Mouse (Mus musculus): ENCODE measurements at regions not wholly inside any gene's neighbourhood (a gene's known extent, or its start where the extent isn't known, plus 50 kb on each side); places are given as distances from the start of the nearest gene placed in this dataset.

DNA sequence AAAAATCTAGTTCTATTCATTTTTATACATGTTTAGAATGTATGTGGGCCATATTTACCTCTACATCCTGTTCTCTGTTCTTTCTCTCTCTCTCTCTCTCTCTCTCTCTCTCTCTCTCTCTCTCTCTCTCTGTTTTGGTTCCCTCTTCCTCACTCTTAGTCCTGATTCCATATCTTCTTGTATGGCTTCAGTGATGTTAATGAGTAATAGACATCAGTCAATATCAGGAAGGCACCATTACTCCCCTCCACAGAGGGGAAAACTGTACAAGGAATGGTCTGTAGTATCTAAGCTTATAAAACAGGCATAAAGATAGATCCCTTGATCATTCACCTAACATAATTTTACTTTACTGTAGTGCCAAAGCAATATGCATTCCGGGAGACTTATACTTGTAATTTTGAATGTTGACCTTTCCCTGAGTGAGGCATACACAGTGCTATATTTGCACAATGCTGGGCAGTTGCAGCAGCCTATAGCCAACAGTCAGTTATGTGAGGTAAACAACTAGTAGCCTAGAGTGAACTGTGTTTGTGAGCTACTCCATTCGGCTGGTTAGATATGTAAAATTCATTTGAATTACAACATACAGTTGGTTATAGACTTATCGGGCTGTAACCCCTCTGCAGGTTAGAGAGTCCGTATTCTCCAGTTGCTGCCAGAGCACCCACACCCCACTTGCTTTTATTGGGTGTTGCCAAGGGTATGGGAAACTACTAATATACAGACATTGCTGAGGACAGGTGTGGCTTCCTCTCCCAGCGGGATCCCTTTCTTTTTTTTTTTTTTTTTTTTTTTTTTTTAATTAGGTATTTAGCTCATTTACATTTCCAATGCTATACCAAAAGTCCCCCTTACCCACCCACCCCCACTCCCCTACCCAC, 228.7 kb upstream of the Pfkp start:
- H3K4me1 ChIP-seq (replicated peaks; ENCODE audit: low read depth, low read length): peaks cover 5% of the 10 kb centered on the region
- no peaks in the 10 kb centered on the region for H3K9me3 ChIP-seq (ENCODE audit: low read length)
- H3K27me3 ChIP-seq (ENCODE audit: insufficient read depth, low read length): no peaks in the 10 kb centered on the region
- TF ChIP-seq CTCF (conservative IDR thresholded peaks at IDR 0.05; ENCODE audit: low read length): no peak
- H3K4me3 ChIP-seq (replicated peaks; ENCODE audit: low read length): no peak overlapping the region
- no peaks in the 10 kb centered on the region for H3K36me3 ChIP-seq (ENCODE audit: insufficient read depth, low read length)

DNA sequence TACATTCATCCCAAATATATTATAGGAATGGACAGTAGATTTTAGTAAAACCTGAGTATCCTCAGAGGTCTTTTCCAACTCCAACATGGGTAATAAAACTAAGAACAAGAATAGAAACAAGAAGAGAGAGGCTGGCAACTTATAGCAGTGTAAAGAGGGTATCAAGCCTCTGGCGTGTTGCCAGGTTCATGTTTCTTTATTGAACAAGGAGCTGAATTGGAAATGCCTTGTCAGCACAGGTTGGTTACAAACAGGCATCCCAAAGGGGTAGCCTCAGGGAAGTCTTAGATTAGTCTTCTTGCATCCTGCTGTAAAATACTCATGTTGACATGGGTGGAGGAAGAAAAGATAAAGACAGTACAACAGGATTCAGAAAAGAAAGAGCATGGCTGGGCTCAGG, 213.6 kb upstream of the Pfkp start:
- no peak for TF ChIP-seq NANOG (IDR thresholded peaks at IDR 0.05; ENCODE audit: borderline replicate concordance, low read length)
- Histone ChIP-seq H3K36me3 (ENCODE audit: insufficient read depth, low read length) (no peaks in the 10 kb centered on the region), H3K27me3 (ENCODE audit: insufficient read depth, low read length) (no peaks in the 10 kb centered on the region), H3K9me3 (ENCODE audit: low read length) (no peaks in the 10 kb centered on the region), H3K4me3 (replicated peaks; ENCODE audit: low read length) (no peak overlapping the region), H3K4me1 (replicated peaks; ENCODE audit: low read depth, low read length) (peaks cover 12% of the 10 kb centered on the region; the same call in 1 of the 2 replicates)

DNA sequence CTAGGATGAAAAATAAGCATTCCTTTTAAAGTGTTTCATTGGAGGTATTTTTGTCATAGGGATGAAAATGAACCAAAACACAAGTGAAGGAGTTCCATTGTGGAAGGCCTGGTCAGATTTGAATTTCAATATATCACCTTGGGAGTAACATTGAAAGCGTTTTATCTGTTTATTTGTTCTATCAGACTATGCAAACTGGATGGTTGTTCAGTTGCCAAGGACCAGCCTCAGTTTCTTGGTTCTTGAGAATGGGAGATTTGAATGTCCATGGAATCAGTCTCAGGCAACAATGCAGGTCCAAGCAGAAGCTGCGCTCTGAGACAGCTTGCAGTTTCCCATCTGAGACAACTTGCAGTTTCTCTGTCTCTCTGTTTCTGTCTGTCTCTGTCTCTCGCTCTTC, 211.0 kb upstream of the Pfkp start:
- Histone ChIP-seq H3K4me1 (replicated peaks; ENCODE audit: low read depth, low read length) (peaks cover 12% of the 10 kb centered on the region; the same call in 1 of the 2 replicates), H3K36me3 (ENCODE audit: insufficient read depth, low read length) (no peaks in the 10 kb centered on the region), H3K27me3 (ENCODE audit: insufficient read depth, low read length) (no peaks in the 10 kb centered on the region), H3K4me3 (replicated peaks; ENCODE audit: low read length) (no peak overlapping the region), H3K9me3 (ENCODE audit: low read length) (no peaks in the 10 kb centered on the region)
- TF ChIP-seq CTCF (conservative IDR thresholded peaks at IDR 0.05; ENCODE audit: low read length) (no peak), NANOG (IDR thresholded peaks at IDR 0.05; ENCODE audit: borderline replicate concordance, low read length) (no peak), POU5F1 (IDR thresholded peaks at IDR 0.05; ENCODE audit: borderline replicate concordance, low read length) (no peak)

DNA sequence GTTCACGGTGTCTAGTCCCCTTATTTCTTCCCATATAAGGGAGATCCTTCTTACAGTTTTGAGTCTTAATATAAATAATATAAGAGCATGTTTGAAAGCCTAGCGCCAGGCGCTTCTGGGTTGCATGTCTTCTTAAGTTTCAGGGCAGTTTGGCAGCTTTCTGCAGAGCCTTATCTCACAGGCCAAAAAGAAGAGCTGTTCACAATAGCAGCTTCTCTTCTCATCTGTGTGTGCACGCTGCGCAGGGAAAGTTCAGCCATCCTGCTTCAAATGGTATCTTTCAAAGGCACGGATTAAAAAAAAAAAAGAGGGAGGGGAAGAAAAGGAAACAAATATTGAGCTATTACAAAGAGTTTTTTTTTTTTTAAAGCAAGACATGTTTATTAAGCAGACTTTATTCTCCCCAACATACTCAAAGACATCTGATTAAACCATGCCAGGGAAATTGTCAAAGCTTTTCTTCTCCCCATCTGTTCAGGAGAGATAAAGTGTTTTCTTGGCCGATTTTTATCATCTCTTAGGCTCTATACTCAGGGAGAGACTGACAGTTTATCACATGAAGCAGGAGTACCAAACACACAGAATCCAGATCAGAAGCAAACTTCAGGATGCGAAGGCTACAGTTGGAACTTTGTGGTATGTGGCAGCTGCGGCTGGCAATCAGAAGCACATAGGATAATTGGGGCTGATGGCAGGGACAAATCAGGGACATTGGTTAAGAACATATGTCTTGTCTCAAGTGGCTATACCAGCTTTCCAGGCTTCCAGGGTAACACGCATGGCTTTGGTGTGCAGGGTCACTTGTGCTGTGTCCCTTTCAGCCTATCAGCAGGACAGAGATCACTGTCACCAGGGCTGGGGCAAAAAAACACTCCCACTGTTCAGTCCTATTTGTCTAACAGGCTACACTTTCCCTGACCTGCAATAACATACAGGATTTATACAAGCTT, 206.9 kb upstream of the Pfkp start:
- H3K27me3 ChIP-seq (ENCODE audit: insufficient read depth, low read length): no peaks in the 10 kb centered on the region
- no peak for TF ChIP-seq CTCF (conservative IDR thresholded peaks at IDR 0.05; ENCODE audit: low read length)
- TF ChIP-seq POU5F1 (IDR thresholded peaks at IDR 0.05; ENCODE audit: borderline replicate concordance, low read length): no peak
- no peak for TF ChIP-seq NANOG (IDR thresholded peaks at IDR 0.05; ENCODE audit: borderline replicate concordance, low read length)
- peaks cover 12% of the 10 kb centered on the region; the same call in 1 of the 2 replicates for H3K4me1 ChIP-seq (replicated peaks; ENCODE audit: low read depth, low read length)

DNA sequence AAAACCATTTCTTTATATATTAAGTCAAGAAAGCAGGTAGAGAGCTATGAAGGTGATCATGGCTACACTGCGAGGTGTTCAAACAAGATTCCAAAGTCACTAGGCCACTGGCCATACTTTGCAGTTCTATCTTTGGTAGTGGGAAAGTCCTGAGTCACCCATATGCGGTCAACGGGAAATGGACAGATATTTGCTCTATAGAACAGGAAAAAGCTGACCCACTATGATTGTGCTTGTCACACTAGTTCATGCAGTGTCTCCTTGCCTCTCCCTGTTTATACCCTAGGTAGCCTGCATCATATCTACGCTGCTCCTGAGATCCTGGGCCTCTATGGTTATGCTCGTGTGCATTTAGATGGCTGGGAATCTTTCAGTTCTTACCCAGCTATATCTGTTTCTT, 188.9 kb upstream of the Pfkp start:
- Histone ChIP-seq H3K9me3 (ENCODE audit: low read length) (no peaks in the 10 kb centered on the region), H3K4me3 (replicated peaks; ENCODE audit: low read length) (no peak overlapping the region), H3K27me3 (ENCODE audit: insufficient read depth, low read length) (no peaks in the 10 kb centered on the region), H3K4me1 (replicated peaks; ENCODE audit: low read depth, low read length) (no peaks in the 10 kb centered on the region), H3K36me3 (ENCODE audit: insufficient read depth, low read length) (no peaks in the 10 kb centered on the region)
- TF ChIP-seq NANOG (IDR thresholded peaks at IDR 0.05; ENCODE audit: borderline replicate concordance, low read length) (no peak), POU5F1 (IDR thresholded peaks at IDR 0.05; ENCODE audit: borderline replicate concordance, low read length) (no peak), CTCF (conservative IDR thresholded peaks at IDR 0.05; ENCODE audit: low read length) (no peak)

More for the DNA sequence above, 206.9 kb upstream of the Pfkp start:
- H3K36me3 ChIP-seq (ENCODE audit: insufficient read depth, low read length): no peaks in the 10 kb centered on the region
- no peak overlapping the region for H3K4me3 ChIP-seq (replicated peaks; ENCODE audit: low read length)
- no peaks in the 10 kb centered on the region for H3K9me3 ChIP-seq (ENCODE audit: low read length)

DNA sequence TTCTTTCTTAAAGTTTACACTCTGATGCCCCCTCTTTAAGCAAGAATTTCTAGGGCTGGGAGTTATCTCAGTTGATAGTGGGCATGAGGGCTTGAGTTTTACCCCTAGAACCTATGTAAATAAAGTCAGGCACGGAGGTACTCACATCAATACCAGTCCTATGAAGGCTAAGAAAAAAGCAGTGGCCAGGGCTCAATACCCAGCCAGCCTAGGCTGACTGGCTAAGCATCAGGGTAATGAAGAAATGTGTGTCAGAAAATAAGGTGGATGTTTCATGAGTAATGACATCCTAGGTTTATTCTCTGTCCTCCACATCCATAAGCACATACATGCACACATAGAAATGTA, 188.5 kb upstream of the Pfkp start:
- Histone ChIP-seq H3K9me3 (ENCODE audit: low read length) (peaks cover 4% of the 10 kb centered on the region), H3K36me3 (ENCODE audit: insufficient read depth, low read length) (no peaks in the 10 kb centered on the region), H3K4me3 (replicated peaks; ENCODE audit: low read length) (no peak overlapping the region), H3K4me1 (replicated peaks; ENCODE audit: low read depth, low read length) (no peaks in the 10 kb centered on the region), H3K27me3 (ENCODE audit: insufficient read depth, low read length) (no peaks in the 10 kb centered on the region)
- TF ChIP-seq NANOG (IDR thresholded peaks at IDR 0.05; ENCODE audit: borderline replicate concordance, low read length): no peak
- TF ChIP-seq CTCF (conservative IDR thresholded peaks at IDR 0.05; ENCODE audit: low read length): no peak
- TF ChIP-seq POU5F1 (IDR thresholded peaks at IDR 0.05; ENCODE audit: borderline replicate concordance, low read length): no peak

DNA sequence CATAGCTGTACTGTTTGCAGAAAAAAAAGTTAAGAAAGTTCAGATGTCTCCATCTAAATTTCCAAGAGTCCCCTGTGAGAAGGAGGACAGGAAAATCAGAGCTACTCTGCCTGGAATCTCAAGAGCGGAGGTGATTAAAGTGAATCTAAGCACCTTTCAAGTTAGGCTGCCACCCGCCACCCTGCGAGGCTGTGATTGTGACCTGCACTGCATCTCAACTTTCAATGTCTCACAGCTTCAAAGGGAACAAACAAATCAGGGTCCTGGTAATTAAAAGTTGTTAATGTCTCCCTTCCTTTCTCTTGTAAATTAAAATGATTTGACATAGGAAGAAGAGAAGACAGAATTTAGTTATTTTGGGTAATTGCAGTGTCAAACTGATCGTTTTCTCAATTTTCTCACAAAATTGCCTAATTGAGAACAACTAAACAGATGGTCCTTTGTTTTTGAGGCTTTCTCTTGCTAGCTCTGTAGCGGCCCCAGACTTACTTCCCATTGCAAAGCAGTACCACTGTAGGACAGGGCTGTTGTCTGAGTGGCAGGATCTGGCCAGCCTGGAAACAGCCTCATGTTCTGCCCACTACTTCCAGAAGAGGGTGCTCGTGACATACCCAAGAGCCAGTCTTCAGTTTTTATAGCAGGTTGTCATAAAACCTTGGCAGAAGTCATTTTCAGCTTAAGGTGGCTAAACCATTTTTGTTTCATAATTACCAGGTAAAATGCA, 187.9 kb upstream of the Pfkp start:
- no peaks in the 10 kb centered on the region for H3K27me3 ChIP-seq (ENCODE audit: insufficient read depth, low read length)
- H3K4me3 ChIP-seq (replicated peaks; ENCODE audit: low read length): no peak overlapping the region
- TF ChIP-seq POU5F1 (IDR thresholded peaks at IDR 0.05; ENCODE audit: borderline replicate concordance, low read length) (no peak), CTCF (conservative IDR thresholded peaks at IDR 0.05; ENCODE audit: low read length) (peak; percentile 72), NANOG (IDR thresholded peaks at IDR 0.05; ENCODE audit: borderline replicate concordance, low read length) (no peak)
- no peaks in the 10 kb centered on the region for H3K36me3 ChIP-seq (ENCODE audit: insufficient read depth, low read length)
- H3K4me1 ChIP-seq (replicated peaks; ENCODE audit: low read depth, low read length): no peaks in the 10 kb centered on the region
- H3K9me3 ChIP-seq (ENCODE audit: low read length): peaks cover 9% of the 10 kb centered on the region

DNA sequence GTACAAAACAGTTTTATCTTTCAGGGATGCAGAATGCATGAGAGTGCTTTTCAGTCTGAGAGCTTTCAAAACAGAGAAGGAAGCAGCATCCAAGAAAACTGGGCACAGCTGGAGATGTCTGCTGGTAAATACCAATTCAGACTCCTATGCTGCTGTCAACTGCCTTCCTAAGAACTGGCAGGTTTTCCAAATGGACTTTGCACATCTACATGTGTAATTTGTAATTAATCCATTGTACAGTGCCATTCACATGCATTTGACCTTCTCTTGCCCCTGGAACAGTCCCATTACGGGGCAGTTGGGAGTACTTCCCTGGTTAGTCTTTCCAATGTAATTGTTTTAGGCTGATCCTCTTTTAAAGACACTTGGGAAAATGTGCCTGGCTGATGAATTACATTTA, 181.3 kb upstream of the Pfkp start:
- 0 out of 2 replicates have a peak, but pooled peaks cover 4% of the 10 kb centered on the region for H3K36me3 ChIP-seq (ENCODE audit: insufficient read depth, low read length)
- no peak overlapping the region for H3K4me3 ChIP-seq (replicated peaks; ENCODE audit: low read length)
- H3K9me3 ChIP-seq (ENCODE audit: low read length): peaks cover 57% of the 10 kb centered on the region
- H3K27me3 ChIP-seq (ENCODE audit: insufficient read depth, low read length): no peaks in the 10 kb centered on the region
- no peaks in the 10 kb centered on the region for H3K4me1 ChIP-seq (replicated peaks; ENCODE audit: low read depth, low read length)
- TF ChIP-seq NANOG (IDR thresholded peaks at IDR 0.05; ENCODE audit: borderline replicate concordance, low read length) (no peak), CTCF (conservative IDR thresholded peaks at IDR 0.05; ENCODE audit: low read length) (no peak), POU5F1 (IDR thresholded peaks at IDR 0.05; ENCODE audit: borderline replicate concordance, low read length) (no peak)
